Comparison of ENCODE assay signal across 8 mouse cellular contexts in the genomic region with DNA sequence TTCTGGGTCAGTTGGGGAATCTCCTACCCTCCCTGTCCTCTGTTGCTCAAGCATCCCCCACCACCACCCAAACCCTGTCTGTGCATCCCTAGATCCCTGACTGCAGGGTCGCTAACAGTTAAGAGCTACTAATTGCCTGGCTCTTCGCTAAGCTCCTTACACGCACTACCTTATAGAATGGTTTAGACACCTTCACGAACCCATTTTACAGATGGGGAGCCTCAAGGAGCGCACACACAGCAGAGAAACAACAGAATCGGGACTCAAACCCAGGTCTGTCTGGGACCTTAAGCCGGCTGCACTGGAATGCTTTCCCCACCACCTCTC. TPM values are rescaled to one million over a fixed set of nuclear protein-coding genes. Genes with fewer than 3 reads are reported as not detected.
DNase-seq lines count a peak whose midpoint lies in the region; ATAC-seq and TF ChIP-seq lines count a peak whose summit lies in the region.

No protein-coding gene starts in this region.

- no peaks in the 10 kb centered on the region for H3K9me3 ChIP-seq in heart, embryonic 13.5 days
- no peaks in the 10 kb centered on the region for H3K9me3 ChIP-seq in ES-E14 (ENCODE audit: control insufficient read depth, insufficient read depth, low read depth, low read length)
- no peaks in the 10 kb centered on the region for H3K9me3 ChIP-seq in forebrain, embryonic 15.5 days
- no peaks in the 10 kb centered on the region for H3K9me3 ChIP-seq in liver, embryonic 16.5 days (replicated peaks; ENCODE audit: control insufficient read depth, low read length)

- H3K27me3 ChIP-seq in heart, embryonic 13.5 days (replicated peaks), result no peaks in the 10 kb centered on the region
- no peaks in the 10 kb centered on the region for H3K27me3 ChIP-seq in forebrain, embryonic 15.5 days
- no peaks in the 10 kb centered on the region for H3K27me3 ChIP-seq in liver, embryonic 16.5 days (ENCODE audit: control insufficient read depth, insufficient read depth, low read depth, low read length)

- H3K9ac ChIP-seq in heart, embryonic 13.5 days, result peak overlapping the region; percentile 84
- peak overlapping the region; percentile 74 for H3K9ac ChIP-seq in ES-E14 (ENCODE audit: insufficient read depth, low read depth, low read length, poor library complexity, severe bottlenecking)
- H3K9ac ChIP-seq in forebrain, embryonic 15.5 days (replicated peaks), result peak overlapping the region; percentile 60
- peak overlapping the region; percentile 64 for H3K9ac ChIP-seq in liver, embryonic 16.5 days (ENCODE audit: low read depth, low read length)

- H3K4me1 ChIP-seq in heart, embryonic 13.5 days, result peaks cover 12% of the 10 kb centered on the region
- H3K4me1 ChIP-seq in ES-E14 (ENCODE audit: control insufficient read depth in 2 of 2, insufficient read depth in 2 of 2, low read length in 2 of 2, poor library complexity in 1 of 2), result 0 out of 4 replicates have a peak, but pooled peaks cover 0 to 5% of the 10 kb centered on the region in 2 experiments
- peaks cover 13% of the 10 kb centered on the region for H3K4me1 ChIP-seq in forebrain, embryonic 15.5 days
- peaks cover 16% of the 10 kb centered on the region for H3K4me1 ChIP-seq in liver, embryonic 16.5 days (ENCODE audit: control insufficient read depth, low read depth, low read length)

- WGBS in heart, embryonic 13.5 days, result 6% methylated on average over 7 of the region's 7 CpGs
- 9% methylated on average over 7 of the region's 7 CpGs for WGBS in forebrain, embryonic 15.5 days
- WGBS in liver, embryonic 16.5 days (ENCODE audit: insufficient replicate concordance), result 8% methylated on average over 7 of the region's 7 CpGs

- H3K36me3 ChIP-seq in heart, embryonic 13.5 days, result peaks cover 36% of the 10 kb centered on the region
- H3K36me3 ChIP-seq in ES-E14 (ENCODE audit: control insufficient read depth, insufficient read depth, low read length, poor library complexity, severe bottlenecking), result peaks cover 2% of the 10 kb centered on the region; the same call in 1 of the 2 replicates
- H3K36me3 ChIP-seq in forebrain, embryonic 15.5 days, result no peaks in the 10 kb centered on the region; the same call in 1 of the 2 replicates
- no peaks in the 10 kb centered on the region for H3K36me3 ChIP-seq in liver, embryonic 16.5 days (ENCODE audit: control insufficient read depth, insufficient read depth)

- no peak for ATAC-seq in heart, embryonic 13.5 days (ENCODE audit: extremely low read depth, insufficient number of reproducible peaks, low FRiP score, low TSS enrichment)
- peak; percentile 80 for ATAC-seq in forebrain, embryonic 15.5 days (replicated peaks)
- no peak; the same call in 1 of the 2 replicates for ATAC-seq in liver, embryonic 16.5 days (ENCODE audit: low read depth)

- peak overlapping the region; percentile 80 for H3K4me3 ChIP-seq in heart, embryonic 13.5 days
- H3K4me3 ChIP-seq in ES-E14 (ENCODE audit: insufficient read depth in 1 of 2, low read depth in 1 of 2, low read length in 2 of 2, poor library complexity in 1 of 2, severe bottlenecking in 1 of 2), result peak overlapping the region; percentile 80 to 88
- H3K4me3 ChIP-seq in forebrain, embryonic 15.5 days, result peak overlapping the region; percentile 68
- H3K4me3 ChIP-seq in liver, embryonic 16.5 days (ENCODE audit: low read depth, low read length), result peak overlapping the region; percentile 79

- no peak for DNase-seq in heart, adult 18-20 months
- DNase-seq in ES-E14 (ENCODE audit: low read depth, low spot score) (no peak), MN1 (ENCODE audit: low spot score) (no peak)
- no peak for DNase-seq in gastrocnemius, postnatal 36 days
- DNase-seq in gastrocnemius, adult 8-10 months (ENCODE audit: low spot score in 2 of 2), result no peak

- peak overlapping the region; percentile 85 for H3K4me2 ChIP-seq in heart, embryonic 13.5 days
- H3K4me2 ChIP-seq in forebrain, embryonic 15.5 days (replicated peaks), result peak overlapping the region; percentile 58
- peak overlapping the region; percentile 89 for H3K4me2 ChIP-seq in liver, embryonic 16.5 days (ENCODE audit: low read depth, low read length)

- intact Hi-C loops in gastrocnemius, postnatal 36 days (cut with DNase I), result loop anchor here (2.0 kb wide), 1 partner anchor 62 kb away; a partner anchor contains a TSS

- in situ Hi-C loops in ES-E14 (cut with MboI; ENCODE audit: low sequenced_read_pairs in 2 of 2, unreplicated experiment in 2 of 2), result no loop called here

- no peak overlapping the region for H3K27ac ChIP-seq in heart, embryonic 13.5 days (replicated peaks)
- no peak overlapping the region for H3K27ac ChIP-seq in ES-E14 (ENCODE audit: insufficient read depth, low read depth, low read length, poor library complexity, severe bottlenecking)
- peak overlapping the region; percentile 50; the same call in 1 of the 2 replicates for H3K27ac ChIP-seq in forebrain, embryonic 15.5 days (replicated peaks)
- H3K27ac ChIP-seq in liver, embryonic 16.5 days (ENCODE audit: low read length), result peak overlapping the region; percentile 43; the same call in 1 of the 2 replicates

TF ChIP-seq in ES-E14, 5 proteins besides CTCF, POLR2A, EP300 and RAD21:
- TF ChIP-seq ZC3H11A (IDR thresholded peaks at IDR 0.05; ENCODE audit: borderline replicate concordance, low read depth, low read length) (no peak), HCFC1 (IDR thresholded peaks at IDR 0.05; ENCODE audit: borderline replicate concordance, insufficient read depth, low read length) (no peak), ZNF384 (IDR thresholded peaks at IDR 0.05; ENCODE audit: low read depth, low read length) (no peak), CHD2 (IDR thresholded peaks at IDR 0.05; ENCODE audit: low read depth, low read length) (no peak), MAFK (IDR thresholded peaks at IDR 0.05; ENCODE audit: insufficient read depth, low read depth, low read length) (no peak)

RNA-seq across cellular contexts. Expression of a gene that starts 0.3 kb away (rescaled TPM):
- polyA plus RNA-seq in heart, embryonic 13.5 days (2015; fragmentation: Nextera tagmentation; extraction: Ambion mirVana), result 42.7 and 44.3 TPM in 2 replicates
- 10 to 100 TPM; 17.3 to 18.6 TPM for total RNA-seq in heart, adult 18-20 months (2021)
- total RNA-seq in ES-E14 (2012; rRNA removed), result 31.6 and 34.5 TPM in 2 replicates
- 53.2 and 54.3 TPM in 2 replicates for polyA plus RNA-seq in forebrain, embryonic 15.5 days (2015; fragmentation: Nextera tagmentation; extraction: Ambion mirVana)
- 21.6 and 22.4 TPM in 2 replicates for polyA plus RNA-seq in liver, embryonic 16.5 days (2015; fragmentation: Nextera tagmentation; extraction: Ambion mirVana)
- total RNA-seq in gastrocnemius, postnatal 36 days (2021), result 1 to 10 TPM; 7.6 to 8.3 TPM
- 1 to 10 TPM; 7.4 to 9.7 (median 8.9) TPM for total RNA-seq in gastrocnemius, adult 8-10 months (2022)

RNA-seq across cellular contexts. Expression of a gene that starts 7.5 kb away (rescaled TPM):
- polyA plus RNA-seq in heart, embryonic 13.5 days (2015; fragmentation: Nextera tagmentation; extraction: Ambion mirVana), result not detected in 2 replicates
- not detected for total RNA-seq in heart, adult 18-20 months (2021)
- total RNA-seq in ES-E14 (2012; rRNA removed), result not detected in 2 replicates
- not detected in 2 replicates for polyA plus RNA-seq in forebrain, embryonic 15.5 days (2015; fragmentation: Nextera tagmentation; extraction: Ambion mirVana)
- polyA plus RNA-seq in liver, embryonic 16.5 days (2015; fragmentation: Nextera tagmentation; extraction: Ambion mirVana), result 0.08 and 0.15 TPM in 2 replicates
- not detected for total RNA-seq in gastrocnemius, postnatal 36 days (2021)
- total RNA-seq in gastrocnemius, adult 8-10 months (2022), result under 1 TPM in 1 of 4 experiments, not detected in 3; 0.16 TPM

RNA-seq across cellular contexts. Expression of a gene that starts 53.1 kb away (rescaled TPM):
- polyA plus RNA-seq in heart, embryonic 13.5 days (2015; fragmentation: Nextera tagmentation; extraction: Ambion mirVana), result 24.8 and 25.5 TPM in 2 replicates
- 10 to 100 TPM; 10.5 to 12.6 TPM for total RNA-seq in heart, adult 18-20 months (2021)
- 102 and 188 TPM in 2 replicates for total RNA-seq in ES-E14 (2012; rRNA removed)
- 18.9 and 20.8 TPM in 2 replicates for polyA plus RNA-seq in forebrain, embryonic 15.5 days (2015; fragmentation: Nextera tagmentation; extraction: Ambion mirVana)
- polyA plus RNA-seq in liver, embryonic 16.5 days (2015; fragmentation: Nextera tagmentation; extraction: Ambion mirVana), result 13.0 and 13.1 TPM in 2 replicates
- 1 to 10 TPM; 7.4 to 9.1 TPM for total RNA-seq in gastrocnemius, postnatal 36 days (2021)
- total RNA-seq in gastrocnemius, adult 8-10 months (2022), result 1 to 10 TPM; 5.8 to 9.5 (median 6.5) TPM

Comparison
In these comparisons a context has a peak if more than half of its experiments do, and no peak if none do; other contexts are left out.
1. H3K27ac ChIP-seq: peak in forebrain, embryonic 15.5 days (single experiment) and liver, embryonic 16.5 days (single experiment); none in heart, embryonic 13.5 days (single experiment) and ES-E14 (single experiment).
2. Peak in every context shown above with its lines, with median percentiles within 50 percentile points of each other: H3K4me2 ChIP-seq, H3K4me3 ChIP-seq and H3K9ac ChIP-seq.